Mouse (Mus musculus): ENCODE results near the gene Orai1. TPM values are rescaled to one million over a fixed set of nuclear protein-coding genes. Genes with fewer than 3 reads are reported as not detected.

Gene Orai1
- polyA plus RNA-seq, 1 experiment from 2014 or later, result 16.8 TPM

DNA sequence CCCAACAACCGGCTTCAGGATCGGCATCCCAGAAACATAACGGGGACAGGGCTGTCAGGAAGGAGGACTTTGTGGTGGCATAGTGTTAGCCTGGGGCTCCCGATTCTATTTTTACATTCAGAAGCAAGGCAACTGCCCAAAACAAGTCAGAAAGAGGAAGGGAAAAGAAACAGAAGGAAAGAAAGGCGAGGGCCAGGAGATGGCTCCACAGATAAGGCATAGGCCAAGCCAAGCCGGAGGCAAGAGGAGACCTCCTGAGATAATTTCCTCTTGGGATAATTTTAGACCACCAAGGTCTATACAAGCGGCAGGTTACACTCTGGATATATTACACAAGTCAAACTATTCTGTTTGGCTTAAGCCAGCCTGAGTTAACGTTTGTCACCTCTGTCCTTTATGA, 35.9 kb upstream of the Orai1 start:
- Histone ChIP-seq H3K4me3 (ENCODE audit: low read depth, low read length) (no peak overlapping the region), H3K9me3 (ENCODE audit: low read depth, low read length) (no peaks in the 10 kb centered on the region), H3K27ac (ENCODE audit: low read depth) (no peak overlapping the region), H3K4me2 (no peak overlapping the region), H3K9ac (no peak overlapping the region), H3K36me3 (ENCODE audit: insufficient read depth) (no peaks in the 10 kb centered on the region; the same call in 1 of the 2 replicates), H3K4me1 (ENCODE audit: insufficient read depth) (no peaks in the 10 kb centered on the region), H3K27me3 (ENCODE audit: insufficient read depth, low read length) (no peaks in the 10 kb centered on the region)
- ATAC-seq (ENCODE audit: insufficient read depth) (no peak), DNase-seq (no peak)
- 71% methylated on average over 8 of the region's 8 CpGs for WGBS
- TF ChIP-seq CTCF (IDR thresholded peaks at IDR 0.05; ENCODE audit: low read depth), result no peak

DNA sequence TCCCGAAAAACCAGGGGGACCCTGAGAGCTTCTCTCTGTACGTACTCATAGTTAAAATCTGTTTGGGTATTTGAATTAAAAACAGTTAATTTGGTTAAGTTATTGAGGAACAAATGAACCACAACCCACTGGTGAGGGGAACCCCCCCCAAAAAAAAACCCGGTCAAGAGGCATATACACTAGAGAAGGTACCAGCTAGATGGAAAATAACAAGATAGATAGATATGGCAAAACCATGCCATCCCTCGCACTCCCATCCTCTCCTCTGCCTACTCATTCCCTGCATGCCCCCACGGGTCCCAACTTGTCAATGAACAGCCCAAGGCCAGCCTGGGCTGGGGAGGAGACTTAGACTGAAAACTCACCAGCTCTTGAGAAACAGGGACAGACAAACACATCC, 30.4 kb upstream of the Orai1 start:
- WGBS, result 88% methylated on average over 5 of the region's 5 CpGs
- H3K27me3 ChIP-seq (ENCODE audit: insufficient read depth, low read length), result no peaks in the 10 kb centered on the region
- H3K9me3 ChIP-seq (ENCODE audit: low read depth, low read length), result no peaks in the 10 kb centered on the region
- no peak for DNase-seq
- TF ChIP-seq CTCF (IDR thresholded peaks at IDR 0.05; ENCODE audit: low read depth), result no peak
- no peak overlapping the region for H3K9ac ChIP-seq
- ATAC-seq (ENCODE audit: insufficient read depth), result no peak
- no peak overlapping the region for H3K4me2 ChIP-seq
- H3K27ac ChIP-seq (ENCODE audit: low read depth), result no peak overlapping the region
- no peaks in the 10 kb centered on the region for H3K4me1 ChIP-seq (ENCODE audit: insufficient read depth)
- H3K36me3 ChIP-seq (ENCODE audit: insufficient read depth), result no peaks in the 10 kb centered on the region; the same call in 1 of the 2 replicates
- no peak overlapping the region for H3K4me3 ChIP-seq (ENCODE audit: low read depth, low read length)

DNA sequence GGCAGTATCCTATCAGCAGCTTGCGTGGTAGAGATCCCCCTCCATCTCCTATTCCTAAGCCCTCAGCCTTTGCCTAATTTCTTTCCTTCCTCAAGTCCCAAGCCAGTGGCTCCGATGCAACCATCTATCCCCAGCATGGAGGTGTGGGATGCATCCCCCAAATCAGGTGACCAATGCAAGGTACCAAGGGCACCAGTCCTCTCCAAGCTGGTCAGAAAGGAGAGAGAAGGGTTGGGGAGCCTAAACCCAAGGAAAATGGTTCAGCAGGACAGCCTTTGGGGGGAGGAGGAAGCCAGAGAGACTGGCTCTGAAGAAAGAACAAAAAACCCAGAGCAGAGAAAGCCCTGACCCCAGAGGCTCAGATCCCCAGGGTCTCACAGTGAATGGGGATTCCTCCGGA, 29.6 kb upstream of the Orai1 start:
- ATAC-seq (ENCODE audit: insufficient read depth), result no peak
- H3K4me2 ChIP-seq, result peak overlapping the region; percentile 100; the same call in 1 of the 2 replicates
- H3K36me3 ChIP-seq (ENCODE audit: insufficient read depth), result no peaks in the 10 kb centered on the region; the same call in 1 of the 2 replicates
- no peak overlapping the region for H3K27ac ChIP-seq (ENCODE audit: low read depth)
- 72% methylated on average over 3 of the region's 3 CpGs for WGBS
- no peak for TF ChIP-seq CTCF (IDR thresholded peaks at IDR 0.05; ENCODE audit: low read depth)
- DNase-seq, result no peak
- H3K9ac ChIP-seq, result no peak overlapping the region
- no peaks in the 10 kb centered on the region for H3K4me1 ChIP-seq (ENCODE audit: insufficient read depth)
- H3K27me3 ChIP-seq (ENCODE audit: insufficient read depth, low read length), result no peaks in the 10 kb centered on the region
- H3K9me3 ChIP-seq (ENCODE audit: low read depth, low read length), result no peaks in the 10 kb centered on the region
- H3K4me3 ChIP-seq (ENCODE audit: low read depth, low read length), result no peak overlapping the region

DNA sequence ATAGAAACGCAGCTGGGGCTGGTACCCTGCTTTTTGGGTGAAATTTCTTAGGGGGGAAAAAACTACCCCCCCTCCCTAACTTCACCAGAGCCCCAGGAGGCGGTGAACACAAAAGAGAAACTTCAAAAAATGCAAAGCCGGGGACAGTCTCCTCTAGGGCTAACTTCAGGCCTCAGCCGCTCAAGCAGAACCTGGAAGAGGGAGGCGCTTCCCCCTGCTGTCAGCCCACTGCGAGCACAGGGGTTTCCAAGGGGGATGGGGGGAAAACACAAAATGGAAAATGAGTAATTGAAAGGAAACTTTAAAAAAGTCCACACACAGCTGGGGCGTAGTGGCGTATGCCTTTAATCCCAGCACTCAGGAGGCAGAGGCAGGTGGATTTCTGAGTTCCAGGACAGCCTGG, 28.8 kb upstream of the Orai1 start:
- no peaks in the 10 kb centered on the region for H3K4me1 ChIP-seq (ENCODE audit: insufficient read depth)
- H3K27me3 ChIP-seq (ENCODE audit: insufficient read depth, low read length), result no peaks in the 10 kb centered on the region
- DNase-seq, result no peak
- H3K27ac ChIP-seq (ENCODE audit: low read depth), result no peak overlapping the region
- WGBS, result 49% methylated on average over 8 of the region's 8 CpGs
- no peak for ATAC-seq (ENCODE audit: insufficient read depth)
- H3K9me3 ChIP-seq (ENCODE audit: low read depth, low read length), result no peaks in the 10 kb centered on the region
- H3K4me3 ChIP-seq (ENCODE audit: low read depth, low read length), result no peak overlapping the region
- TF ChIP-seq CTCF (IDR thresholded peaks at IDR 0.05; ENCODE audit: low read depth), result no peak
- H3K4me2 ChIP-seq, result peak overlapping the region; percentile 100
- H3K36me3 ChIP-seq (ENCODE audit: insufficient read depth), result no peaks in the 10 kb centered on the region
- no peak overlapping the region for H3K9ac ChIP-seq

DNA sequence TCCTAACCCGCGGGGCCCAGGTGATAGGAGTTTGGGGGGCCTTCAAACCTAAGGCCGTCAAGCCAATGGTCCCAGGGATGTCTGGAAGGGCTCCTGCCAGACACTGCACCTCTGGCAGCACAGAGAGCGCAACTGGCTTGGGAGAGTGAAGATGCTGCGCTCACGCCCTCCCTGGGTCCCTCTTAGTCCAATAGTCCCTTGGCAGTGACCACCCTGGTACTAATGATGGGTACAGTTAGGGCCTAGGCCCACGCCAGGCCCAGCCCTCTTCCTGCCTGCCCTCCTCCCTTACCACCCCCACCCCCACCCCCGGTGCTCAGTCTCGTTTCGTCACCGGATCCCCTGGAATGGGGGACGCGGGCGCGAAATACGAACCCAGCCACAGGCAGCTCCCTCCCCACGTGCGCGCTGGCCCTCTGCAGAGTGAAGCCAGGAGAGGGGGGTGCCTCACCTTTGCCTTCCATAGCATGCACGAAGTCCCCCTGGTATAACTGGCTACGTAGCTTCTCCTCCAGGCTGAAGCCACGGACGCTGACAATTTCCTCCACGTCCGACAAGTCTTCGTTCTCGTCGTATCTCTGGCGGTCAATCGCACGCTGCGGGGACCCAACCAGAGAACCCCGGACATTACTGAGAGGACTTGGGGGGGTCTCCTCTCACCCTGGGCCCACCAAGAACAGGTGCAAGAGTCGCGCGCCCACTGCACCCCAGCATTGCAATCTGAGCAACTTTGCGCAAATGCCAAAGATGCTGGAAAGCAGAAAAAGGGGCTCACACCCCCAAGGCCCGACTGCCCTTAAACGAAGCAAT, 27.5 kb upstream of the Orai1 start:
- no peaks in the 10 kb centered on the region for H3K9me3 ChIP-seq (ENCODE audit: low read depth, low read length)
- no peaks in the 10 kb centered on the region for H3K27me3 ChIP-seq (ENCODE audit: insufficient read depth, low read length)
- H3K36me3 ChIP-seq (ENCODE audit: insufficient read depth), result no peaks in the 10 kb centered on the region
- DNase-seq (peak; percentile 53), ATAC-seq (ENCODE audit: insufficient read depth) (peak; percentile 46; the same call in 1 of the 2 replicates)
- peak overlapping the region; percentile 100 for H3K4me2 ChIP-seq
- H3K4me3 ChIP-seq (ENCODE audit: low read depth, low read length), result peak overlapping the region; percentile 67
- H3K4me1 ChIP-seq (ENCODE audit: insufficient read depth), result peaks cover 2% of the 10 kb centered on the region; the same call in 1 of the 2 replicates
- no peak for TF ChIP-seq CTCF (IDR thresholded peaks at IDR 0.05; ENCODE audit: low read depth)
- H3K9ac ChIP-seq, result peak overlapping the region; percentile 79
- 5% methylated on average over 39 of the region's 39 CpGs for WGBS
- H3K27ac ChIP-seq (ENCODE audit: low read depth), result peak overlapping the region; percentile 88; the same call in 1 of the 2 replicates

DNA sequence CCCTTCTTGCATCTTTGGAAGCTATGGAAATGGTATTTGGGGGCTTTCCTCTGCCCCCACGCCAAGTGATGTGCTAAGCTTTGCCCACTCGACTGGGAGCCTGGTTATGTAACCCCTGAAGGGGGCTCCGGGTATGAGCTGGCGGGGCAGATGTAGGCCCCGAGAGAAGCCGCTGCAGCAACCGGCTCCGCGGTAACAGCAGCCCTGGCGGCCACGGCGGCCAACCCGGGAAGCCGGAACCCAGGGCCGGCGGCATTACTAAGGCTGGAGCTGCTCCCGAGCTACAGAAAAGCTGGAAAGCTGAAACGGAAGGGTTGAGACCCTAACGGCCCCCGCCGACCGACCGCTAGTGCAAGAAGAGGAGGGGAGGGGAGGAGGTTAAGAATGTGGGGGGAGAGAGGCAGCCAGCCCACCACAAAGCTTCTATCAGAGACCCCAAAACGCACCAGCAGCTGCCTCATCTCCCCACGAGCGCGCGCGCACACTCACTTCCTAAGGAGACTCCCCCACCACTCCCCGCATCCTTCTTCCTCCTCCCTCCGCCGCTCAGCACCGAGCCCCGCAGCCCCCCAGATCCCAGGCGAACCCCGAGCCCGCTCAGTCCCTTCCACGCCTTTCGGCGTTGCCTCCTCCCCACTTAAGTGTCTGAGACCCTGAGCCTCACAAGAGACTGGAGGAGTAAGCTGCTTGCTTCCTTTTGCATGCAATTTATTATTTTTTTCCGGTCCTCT, 26.7 kb upstream of the Orai1 start:
- DNase-seq, result peak; percentile 68
- H3K4me2 ChIP-seq, result peak overlapping the region; percentile 100
- WGBS, result 0% methylated on average over 41 of the region's 41 CpGs

More for the DNA sequence above, 26.7 kb upstream of the Orai1 start:
- H3K4me1 ChIP-seq (ENCODE audit: insufficient read depth), result peaks cover 2% of the 10 kb centered on the region; the same call in 1 of the 2 replicates
- H3K9ac ChIP-seq, result peak overlapping the region; percentile 79
- no peaks in the 10 kb centered on the region for H3K27me3 ChIP-seq (ENCODE audit: insufficient read depth, low read length)
- ATAC-seq (ENCODE audit: insufficient read depth), result no peak
- H3K36me3 ChIP-seq (ENCODE audit: insufficient read depth), result no peaks in the 10 kb centered on the region
- H3K4me3 ChIP-seq (ENCODE audit: low read depth, low read length), result peak overlapping the region; percentile 67
- H3K27ac ChIP-seq (ENCODE audit: low read depth), result peak overlapping the region; percentile 88
- TF ChIP-seq CTCF (IDR thresholded peaks at IDR 0.05; ENCODE audit: low read depth), result peak; percentile 18; the same call in 1 of the 2 replicates
- no peaks in the 10 kb centered on the region for H3K9me3 ChIP-seq (ENCODE audit: low read depth, low read length)

Data from lung, embryonic 14.5 days (tissue).